Mouse (Mus musculus): ENCODE data around the gene Ints7. TPM values are rescaled to one million over a fixed set of nuclear protein-coding genes. Genes with fewer than 3 reads are reported as not detected.

Ints7 gene
- total and polyA plus RNA-seq, 2 experiments = 9.5 to 10.9 TPM

DNA sequence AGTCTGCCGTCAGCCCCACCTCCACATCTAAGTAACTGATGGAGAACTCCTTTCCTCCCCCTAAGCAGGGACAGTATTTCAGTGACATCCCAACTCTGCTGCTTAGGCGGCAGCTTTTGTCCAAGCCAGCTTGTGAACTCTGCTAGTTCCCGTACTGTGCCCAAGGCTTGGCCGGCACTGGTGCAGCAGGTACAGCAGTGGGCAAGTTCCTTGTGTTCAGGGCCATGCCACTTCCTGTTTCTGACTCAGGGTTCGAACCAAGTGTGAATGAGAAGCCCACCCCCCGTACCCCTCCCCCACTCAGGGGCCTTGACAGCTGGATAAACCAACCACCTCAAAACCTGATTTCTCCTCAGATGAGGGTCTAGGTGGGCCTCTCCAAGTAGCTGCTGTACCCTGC is 49.1 kb downstream of the Ints7 start:
- H3K79me2 ChIP-seq (ENCODE audit: control insufficient read depth, insufficient read depth, low read length) = no peaks in the 10 kb centered on the region
- WGBS = 81% methylated on average over 6 of the region's 6 CpGs
- DNase-seq (ENCODE audit: extremely low read depth, low read depth, low spot score) = no peak
- H3K9ac ChIP-seq (ENCODE audit: low read depth, low read length) = no peak overlapping the region
- peaks cover 7% of the 10 kb centered on the region for H3K36me3 ChIP-seq (ENCODE audit: control insufficient read depth, insufficient read depth, low read length)
- TF ChIP-seq POLR2A (IDR thresholded peaks at IDR 0.05; ENCODE audit: extremely low read depth, insufficient read depth, low read length) (no peak), CTCF (IDR thresholded peaks at IDR 0.05; ENCODE audit: low read depth, low read length) (no peak)
- H3K27me3 ChIP-seq (ENCODE audit: control insufficient read depth, insufficient read depth, low read length) = no peaks in the 10 kb centered on the region
- peaks cover 12% of the 10 kb centered on the region for H3K4me1 ChIP-seq (ENCODE audit: control insufficient read depth, insufficient read depth, low read length)
- no peak overlapping the region for H3K4me3 ChIP-seq (ENCODE audit: insufficient read depth, low read depth, low read length)
- no peak overlapping the region for H3K27ac ChIP-seq (replicated peaks; ENCODE audit: insufficient read depth, low read depth, low read length)

- Histone ChIP-seq H3K27me3 (ENCODE audit: control insufficient read depth, insufficient read depth, low read length) (no peaks in the 10 kb centered on the region), H3K79me2 (ENCODE audit: control insufficient read depth, insufficient read depth, low read length) (no peaks in the 10 kb centered on the region), H3K36me3 (ENCODE audit: control insufficient read depth, insufficient read depth, low read length) (peaks cover 5% of the 10 kb centered on the region), H3K27ac (replicated peaks; ENCODE audit: insufficient read depth, low read depth, low read length) (no peak overlapping the region), H3K4me1 (ENCODE audit: control insufficient read depth, insufficient read depth, low read length) (peaks cover 12% of the 10 kb centered on the region), H3K9ac (ENCODE audit: low read depth, low read length) (no peak overlapping the region), H3K4me3 (ENCODE audit: insufficient read depth, low read depth, low read length) (no peak overlapping the region)
- DNase-seq (ENCODE audit: extremely low read depth, low read depth, low spot score) = no peak
- WGBS = 85% methylated on average over 6 of the region's 6 CpGs
- TF ChIP-seq POLR2A (IDR thresholded peaks at IDR 0.05; ENCODE audit: extremely low read depth, insufficient read depth, low read length) (no peak), CTCF (IDR thresholded peaks at IDR 0.05; ENCODE audit: low read depth, low read length) (no peak)
These were observed 49.6 kb downstream of the Ints7 start for GRCm38 (mm10) chr1:191625026-191625425.

- Histone ChIP-seq H3K27me3 (ENCODE audit: control insufficient read depth, insufficient read depth, low read length) (no peaks in the 10 kb centered on the region), H3K4me3 (ENCODE audit: insufficient read depth, low read depth, low read length) (no peak overlapping the region), H3K27ac (replicated peaks; ENCODE audit: insufficient read depth, low read depth, low read length) (no peak overlapping the region), H3K79me2 (ENCODE audit: control insufficient read depth, insufficient read depth, low read length) (no peaks in the 10 kb centered on the region), H3K36me3 (ENCODE audit: control insufficient read depth, insufficient read depth, low read length) (peaks cover 2% of the 10 kb centered on the region), H3K4me1 (ENCODE audit: control insufficient read depth, insufficient read depth, low read length) (peaks cover 12% of the 10 kb centered on the region), H3K9ac (ENCODE audit: low read depth, low read length) (no peak overlapping the region)
- 71% methylated on average over 4 of the region's 4 CpGs for WGBS
- DNase-seq (ENCODE audit: extremely low read depth, low read depth, low spot score) = no peak
- TF ChIP-seq CTCF (IDR thresholded peaks at IDR 0.05; ENCODE audit: low read depth, low read length) (no peak), POLR2A (IDR thresholded peaks at IDR 0.05; ENCODE audit: extremely low read depth, insufficient read depth, low read length) (no peak)
These were observed 50.2 kb downstream of the Ints7 start for GRCm38 (mm10) chr1:191625620-191626019.

GRCm38 (mm10) chr1:191628457-191629169 is 53.2 kb downstream of the Ints7 start:
- Histone ChIP-seq H3K27me3 (ENCODE audit: control insufficient read depth, insufficient read depth, low read length) (no peaks in the 10 kb centered on the region), H3K9ac (ENCODE audit: low read depth, low read length) (peak overlapping the region; percentile 22; the same call in 1 of the 2 replicates), H3K79me2 (ENCODE audit: control insufficient read depth, insufficient read depth, low read length) (no peaks in the 10 kb centered on the region), H3K27ac (replicated peaks; ENCODE audit: insufficient read depth, low read depth, low read length) (peak overlapping the region; percentile 87), H3K4me3 (ENCODE audit: insufficient read depth, low read depth, low read length) (no peak overlapping the region), H3K36me3 (ENCODE audit: control insufficient read depth, insufficient read depth, low read length) (no peaks in the 10 kb centered on the region), H3K4me1 (ENCODE audit: control insufficient read depth, insufficient read depth, low read length) (peaks cover 18% of the 10 kb centered on the region)
- no peak for TF ChIP-seq POLR2A (IDR thresholded peaks at IDR 0.05; ENCODE audit: extremely low read depth, insufficient read depth, low read length)
- WGBS = 18% methylated on average over 11 of the region's 11 CpGs
- peak; percentile 89 for DNase-seq (ENCODE audit: extremely low read depth, low read depth, low spot score)

- Histone ChIP-seq H3K27ac (replicated peaks; ENCODE audit: insufficient read depth, low read depth, low read length) (peak overlapping the region; percentile 87), H3K9ac (ENCODE audit: low read depth, low read length) (no peak overlapping the region), H3K4me1 (ENCODE audit: control insufficient read depth, insufficient read depth, low read length) (peaks cover 18% of the 10 kb centered on the region), H3K79me2 (ENCODE audit: control insufficient read depth, insufficient read depth, low read length) (no peaks in the 10 kb centered on the region), H3K27me3 (ENCODE audit: control insufficient read depth, insufficient read depth, low read length) (no peaks in the 10 kb centered on the region), H3K4me3 (ENCODE audit: insufficient read depth, low read depth, low read length) (no peak overlapping the region), H3K36me3 (ENCODE audit: control insufficient read depth, insufficient read depth, low read length) (no peaks in the 10 kb centered on the region)
- WGBS = 43% methylated on average over 3 of the region's 3 CpGs
- no peak for DNase-seq (ENCODE audit: extremely low read depth, low read depth, low spot score)
- TF ChIP-seq POLR2A (IDR thresholded peaks at IDR 0.05; ENCODE audit: extremely low read depth, insufficient read depth, low read length) = no peak
- no peak for TF ChIP-seq CTCF (IDR thresholded peaks at IDR 0.05; ENCODE audit: low read depth, low read length)
These were observed 53.8 kb downstream of the Ints7 start for GRCm38 (mm10) chr1:191629170-191629636.

DNA sequence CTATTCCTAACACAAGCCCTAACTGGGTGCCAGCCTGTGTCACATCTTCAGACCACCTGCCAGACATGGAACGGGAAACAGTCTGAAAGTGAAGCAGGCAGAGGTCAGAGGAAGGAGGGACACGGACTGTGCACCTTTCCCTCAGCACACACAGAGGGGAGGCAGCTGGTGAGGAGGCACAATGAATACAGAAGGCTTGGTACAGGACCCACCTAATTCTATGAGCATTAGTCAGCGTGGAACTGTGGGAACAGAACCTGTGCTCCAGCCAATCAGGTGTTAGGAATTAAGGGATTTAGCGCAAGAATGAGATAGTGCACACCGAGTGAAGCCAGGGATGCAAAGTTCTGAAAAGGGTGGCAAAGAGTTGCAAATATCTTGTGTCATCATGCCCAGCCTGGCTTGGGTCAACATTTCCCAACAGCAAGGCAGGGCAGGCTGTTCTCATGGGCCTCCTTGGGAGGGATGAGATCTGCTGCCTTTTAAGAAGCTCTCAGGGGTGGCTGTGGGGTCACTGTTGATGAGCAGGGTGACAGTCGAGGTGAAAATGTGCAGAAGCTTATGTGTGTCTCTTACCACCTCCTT is 57.2 kb downstream of the Ints7 start:
- peak overlapping the region; percentile 12; the same call in 1 of the 2 replicates for H3K9ac ChIP-seq (ENCODE audit: low read depth, low read length)
- H3K36me3 ChIP-seq (ENCODE audit: control insufficient read depth, insufficient read depth, low read length) = no peaks in the 10 kb centered on the region
- H3K4me3 ChIP-seq (ENCODE audit: insufficient read depth, low read depth, low read length) = no peak overlapping the region
- TF ChIP-seq POLR2A (IDR thresholded peaks at IDR 0.05; ENCODE audit: extremely low read depth, insufficient read depth, low read length) (no peak), CTCF (IDR thresholded peaks at IDR 0.05; ENCODE audit: low read depth, low read length) (no peak)
- no peaks in the 10 kb centered on the region for H3K27me3 ChIP-seq (ENCODE audit: control insufficient read depth, insufficient read depth, low read length)
- peaks cover 18% of the 10 kb centered on the region for H3K4me1 ChIP-seq (ENCODE audit: control insufficient read depth, insufficient read depth, low read length)
- peak overlapping the region; percentile 45 for H3K27ac ChIP-seq (replicated peaks; ENCODE audit: insufficient read depth, low read depth, low read length)
- 32% methylated on average over 6 of the region's 6 CpGs for WGBS
- H3K79me2 ChIP-seq (ENCODE audit: control insufficient read depth, insufficient read depth, low read length) = no peaks in the 10 kb centered on the region
- peak; percentile 82 for DNase-seq (ENCODE audit: extremely low read depth, low read depth, low spot score)

All from liver, adult 2 months (tissue).